ENCODE assay signal across 20 mouse cellular contexts in genomic region chr8:122811870-122812494, GRCm38 (mm10). TPM values are rescaled to one million over a fixed set of nuclear protein-coding genes. Genes with fewer than 3 reads are reported as not detected.
DNase-seq lines count a peak whose midpoint lies in the region; ATAC-seq and TF ChIP-seq lines count a peak whose summit lies in the region.
"Had no signal": no experiment of that assay in that cellular context is flagged by ENCODE, and none has a peak within 500 bp of the region (broad histone marks: within the 10 kb centered on the region; RNA-seq: fewer than 3 reads in every experiment).

No protein-coding gene starts in this region.

- no peaks in the 10 kb centered on the region for H3K9me3 ChIP-seq in stomach, embryonic 16.5 days (replicated peaks; ENCODE audit: control insufficient read depth, low read length)
- H3K9me3 ChIP-seq in stomach, postnatal 0 days (ENCODE audit: control insufficient read depth, low read length) = no peaks in the 10 kb centered on the region
- H3K9me3 ChIP-seq in midbrain, embryonic 14.5 days (ENCODE audit: control insufficient read depth, low read length) = no peaks in the 10 kb centered on the region
- H3K9me3 ChIP-seq: limb, embryonic 13.5 days; megakaryocyte, embryonic 14.5 days had no signal

- no peak overlapping the region for H3K4me2 ChIP-seq in stomach, embryonic 16.5 days (ENCODE audit: low read depth, low read length)
- no peak overlapping the region for H3K4me2 ChIP-seq in stomach, postnatal 0 days (replicated peaks; ENCODE audit: low read depth)
- no peak overlapping the region for H3K4me2 ChIP-seq in midbrain, embryonic 14.5 days (ENCODE audit: low read length)
- H3K4me2 ChIP-seq: limb, embryonic 13.5 days had no signal

- peak; percentile 52 to 63 for DNase-seq in cerebellum, postnatal 10 days
- no peak for DNase-seq in cerebellum, adult 2 months
- DNase-seq in stomach, postnatal 0 days (ENCODE audit: low spot score) = no peak
- peak; percentile 52 for DNase-seq in midbrain, embryonic 14.5 days
- DNase-seq in layer of hippocampus, adult 8-10 months (ENCODE audit: low spot score in 2 of 2) = no peak
- DNase-seq in lung, postnatal 25 days (ENCODE audit: low spot score) = no peak
- DNase-seq in retina, embryonic 14.5 days (ENCODE audit: low spot score) = no peak
- DNase-seq: cerebellum, postnatal 36 days; gastrocnemius, postnatal 14 days; heart, adult 2 months; kidney, adult 9 months; kidney, postnatal 4 days; lung, postnatal 10 days had no signal

- no peak for TF ChIP-seq EP300 in stomach, postnatal 0 days (optimal IDR thresholded peaks at IDR 0.05)

- WGBS in cerebellum, adult 2 months = 72% methylated on average over 16 of the region's 16 CpGs
- 69% methylated on average over 16 of the region's 16 CpGs for WGBS in stomach, embryonic 16.5 days
- 57% methylated on average over 16 of the region's 16 CpGs for WGBS in stomach, postnatal 0 days
- 59% methylated on average over 16 of the region's 16 CpGs for WGBS in midbrain, embryonic 14.5 days

- no peak overlapping the region for H3K27ac ChIP-seq in cerebellum, adult 2 months (ENCODE audit: insufficient read depth, low read length)
- no peak overlapping the region for H3K27ac ChIP-seq in stomach, embryonic 16.5 days (ENCODE audit: low read length)
- no peak overlapping the region for H3K27ac ChIP-seq in stomach, postnatal 0 days (replicated peaks)
- H3K27ac ChIP-seq in midbrain, embryonic 14.5 days (replicated peaks; ENCODE audit: low read depth, low read length) = peak overlapping the region; percentile 82
- H3K27ac ChIP-seq: heart, adult 2 months; limb, embryonic 13.5 days; liver, embryonic 14.5 days had no signal

- H3K4me3 ChIP-seq in cerebellum, adult 2 months (replicated peaks; ENCODE audit: insufficient read depth, low read depth, low read length) = no peak overlapping the region
- no peak overlapping the region for H3K4me3 ChIP-seq in stomach, embryonic 16.5 days (replicated peaks; ENCODE audit: low read length)
- H3K4me3 ChIP-seq in stomach, postnatal 0 days (ENCODE audit: low read depth, low read length) = no peak overlapping the region
- H3K4me3 ChIP-seq in midbrain, embryonic 14.5 days (replicated peaks; ENCODE audit: low read depth, low read length) = no peak overlapping the region
- H3K4me3 ChIP-seq: heart, adult 2 months; limb, embryonic 13.5 days; megakaryocyte, embryonic 14.5 days had no signal

- no peak overlapping the region for H3K9ac ChIP-seq in stomach, embryonic 16.5 days (ENCODE audit: low read length)
- no peak overlapping the region for H3K9ac ChIP-seq in stomach, postnatal 0 days (ENCODE audit: low read length)
- peak overlapping the region; percentile 4; the same call in 1 of the 2 replicates for H3K9ac ChIP-seq in midbrain, embryonic 14.5 days (replicated peaks; ENCODE audit: low read length)
- H3K9ac ChIP-seq: limb, embryonic 13.5 days; liver, embryonic 14.5 days had no signal

- no peak for TF ChIP-seq CTCF in cerebellum, adult 2 months (IDR thresholded peaks at IDR 0.05; ENCODE audit: borderline replicate concordance, insufficient read depth, low read depth, low read length)
- TF ChIP-seq CTCF in stomach, postnatal 0 days (IDR thresholded peaks at IDR 0.05; ENCODE audit: low read depth) = no peak

- peak; percentile 19; the same call in 1 of the 2 replicates for ATAC-seq in stomach, embryonic 16.5 days (ENCODE audit: insufficient read depth, low FRiP score)
- no peak; the same call in 1 of the 2 replicates for ATAC-seq in stomach, postnatal 0 days (ENCODE audit: low FRiP score, low TSS enrichment)
- ATAC-seq in midbrain, embryonic 14.5 days (ENCODE audit: low FRiP score, low TSS enrichment) = no peak
- ATAC-seq: CD4-positive, CD25-positive, alpha-beta regulatory T cell, adult 4 months; inflammation-experienced regulatory T-cells, adult 6 months had no signal

- peaks cover 24% of the 10 kb centered on the region for H3K4me1 ChIP-seq in cerebellum, adult 2 months (ENCODE audit: control insufficient read depth, insufficient read depth, low read length)
- no peaks in the 10 kb centered on the region for H3K4me1 ChIP-seq in stomach, embryonic 16.5 days (ENCODE audit: control insufficient read depth, insufficient read depth, low read length)
- no peaks in the 10 kb centered on the region for H3K4me1 ChIP-seq in stomach, postnatal 0 days (replicated peaks; ENCODE audit: control insufficient read depth, insufficient read depth)
- peaks cover 34% of the 10 kb centered on the region for H3K4me1 ChIP-seq in midbrain, embryonic 14.5 days (ENCODE audit: control insufficient read depth, insufficient read depth, low read length)

- H3K36me3 ChIP-seq in stomach, embryonic 16.5 days (ENCODE audit: control insufficient read depth, insufficient read depth, low read length) = no peaks in the 10 kb centered on the region
- H3K36me3 ChIP-seq in stomach, postnatal 0 days (ENCODE audit: control insufficient read depth, insufficient read depth, low read length) = peaks cover 6% of the 10 kb centered on the region; the same call in 1 of the 2 replicates
- peaks cover 6% of the 10 kb centered on the region; the same call in 1 of the 2 replicates for H3K36me3 ChIP-seq in midbrain, embryonic 14.5 days (ENCODE audit: control insufficient read depth, insufficient read depth, low read length)
- H3K36me3 ChIP-seq: G1E had no signal

- no peaks in the 10 kb centered on the region for H3K27me3 ChIP-seq in cerebellum, adult 2 months (ENCODE audit: control insufficient read depth, insufficient read depth, low read length)
- no peaks in the 10 kb centered on the region for H3K27me3 ChIP-seq in stomach, embryonic 16.5 days (ENCODE audit: control insufficient read depth, insufficient read depth, low read length)
- no peaks in the 10 kb centered on the region for H3K27me3 ChIP-seq in stomach, postnatal 0 days (ENCODE audit: control insufficient read depth, insufficient read depth, low read length)
- no peaks in the 10 kb centered on the region for H3K27me3 ChIP-seq in midbrain, embryonic 14.5 days (ENCODE audit: control insufficient read depth, insufficient read depth, low read length)
- H3K27me3 ChIP-seq: limb, embryonic 13.5 days had no signal

- TF ChIP-seq POLR2A in cerebellum, adult 2 months (IDR thresholded peaks at IDR 0.05; ENCODE audit: borderline replicate concordance, insufficient read depth, low read length) = no peak

RNA-seq across cellular contexts. Expression of gene Cdh15, which starts 35.8 kb away (rescaled TPM):
- 26.5 and 34.3 TPM in 2 replicates for polyA plus RNA-seq in cerebellum, adult 2 months (2012; rRNA removed)
- 0.71 and 3.0 TPM in 2 replicates for polyA plus RNA-seq in stomach, embryonic 16.5 days (2015; fragmentation: Nextera tagmentation; extraction: Ambion mirVana)
- polyA plus RNA-seq in stomach, postnatal 0 days (2015; fragmentation: Nextera tagmentation; extraction: Ambion mirVana) = 0.23 TPM in 2 replicates
- 1.5 and 2.6 TPM in 2 replicates for polyA plus RNA-seq in midbrain, embryonic 14.5 days (2014; fragmentation: Nextera tagmentation; extraction: Ambion mirVana)
- total RNA-seq in layer of hippocampus, adult 8-10 months (2022) = 1 to 10 TPM; 1.0 to 1.3 (median 1.2) TPM
- total RNA-seq: G1E; heart, adult 2 months had no signal
- polyA plus RNA-seq: G1E; heart, adult 2 months; liver, embryonic 14.5 days had no signal

RNA-seq across cellular contexts. Expression of gene Acsf3, which starts 36.7 kb away (rescaled TPM):
- 33.0 and 33.6 TPM in 2 replicates for polyA plus RNA-seq in cerebellum, adult 2 months (2012; rRNA removed)
- polyA plus RNA-seq in stomach, embryonic 16.5 days (2015; fragmentation: Nextera tagmentation; extraction: Ambion mirVana) = 20.1 and 20.9 TPM in 2 replicates
- 14.7 and 15.4 TPM in 2 replicates for polyA plus RNA-seq in stomach, postnatal 0 days (2015; fragmentation: Nextera tagmentation; extraction: Ambion mirVana)
- 16.3 and 16.8 TPM in 2 replicates for polyA plus RNA-seq in midbrain, embryonic 14.5 days (2014; fragmentation: Nextera tagmentation; extraction: Ambion mirVana)
- 10 to 100 TPM; 21.9 to 26.7 (median 23.9) TPM for total RNA-seq in layer of hippocampus, adult 8-10 months (2022)

Comparison
In these comparisons a context has a peak if more than half of its experiments do, and no peak if none do; other contexts are left out.
1. DNase-seq: peak in cerebellum, postnatal 10 days (2 of 2) and midbrain, embryonic 14.5 days (single experiment); none in cerebellum, adult 2 months (0 of 2), stomach, postnatal 0 days (single experiment), layer of hippocampus, adult 8-10 months (0 of 2), lung, postnatal 25 days (single experiment) and retina, embryonic 14.5 days (single experiment).